Mouse (Mus musculus): ENCODE data around the gene Gm44965.

GRCm38 (mm10) chr6:48591221-48591845, 2.4 kb upstream of the Gm44965 start:
- TF ChIP-seq USF1 (IDR thresholded peaks at IDR 0.05; ENCODE audit: low read depth) (no peak), CTCF (IDR thresholded peaks at IDR 0.05; ENCODE audit: control insufficient read depth, insufficient read depth, insufficient read length) (no peak)

Measured in C2C12 (cell line).